Mouse (Mus musculus): ENCODE results near the gene Gm3285.

Gene Gm3285

DNA sequence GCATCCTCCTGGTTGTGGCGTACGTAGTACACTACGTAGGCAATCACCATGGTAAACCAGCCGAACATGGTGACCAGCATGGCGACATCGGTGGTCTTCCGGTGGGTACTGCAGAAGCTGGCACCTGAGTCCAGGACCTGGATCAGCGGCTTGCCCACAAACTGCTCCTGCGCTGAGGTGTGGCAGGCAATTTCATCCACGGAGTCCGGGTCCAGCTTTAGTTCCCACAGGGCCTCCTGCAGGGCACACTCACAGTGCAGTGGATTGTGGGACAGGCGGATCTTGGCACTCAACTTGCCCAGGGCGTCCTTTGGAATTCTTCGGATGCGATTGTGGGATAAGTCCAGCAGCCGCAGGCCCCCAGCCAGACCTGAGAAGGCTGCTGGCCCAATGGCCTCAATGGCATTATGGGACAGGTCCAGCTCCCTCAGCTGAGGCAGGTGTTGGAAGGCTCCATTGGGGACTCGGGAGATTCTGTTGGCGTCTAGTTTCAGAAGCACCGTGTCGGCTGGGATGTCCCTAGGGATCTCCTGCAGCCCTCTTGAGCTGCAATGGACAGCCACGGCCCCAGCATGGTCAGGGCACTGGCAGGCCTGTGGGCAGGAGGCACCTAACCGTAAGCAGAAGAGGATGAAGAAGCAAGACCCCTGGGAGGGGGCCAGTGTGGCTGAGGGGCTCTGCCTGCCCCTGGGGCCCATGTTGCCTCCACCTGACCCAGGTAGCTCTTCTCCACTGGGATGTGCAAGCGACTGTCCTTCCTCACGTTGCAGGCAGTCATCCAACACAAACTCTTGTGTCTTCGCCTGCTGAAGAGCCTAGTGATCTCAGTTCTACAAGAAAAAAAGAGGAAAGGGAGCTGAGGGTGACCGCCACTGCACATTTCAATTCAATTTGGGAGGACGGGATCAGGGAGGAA, 39.4 kb downstream of the Gm3285 start:
- no peak for DNase-seq (ENCODE audit: low read depth)

DNA sequence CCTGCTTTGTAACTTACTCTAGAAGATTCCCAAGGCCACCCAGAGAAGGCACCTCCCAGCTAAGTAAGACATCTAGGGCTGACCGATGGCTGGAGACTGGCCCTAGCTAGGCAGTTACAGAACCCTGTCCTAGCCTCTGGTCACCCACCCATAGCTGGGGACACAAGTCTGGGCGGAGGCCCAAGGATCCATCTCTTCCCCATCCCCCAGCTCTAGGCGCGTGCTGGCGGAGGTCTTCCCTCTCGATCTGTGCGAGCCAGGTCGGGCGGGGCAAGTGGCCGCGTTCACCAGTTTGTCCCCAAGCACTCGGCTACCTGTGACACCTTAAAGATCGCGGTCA, 40.1 kb downstream of the Gm3285 start:
- DNase-seq (ENCODE audit: low read depth) = no peak

DNA sequence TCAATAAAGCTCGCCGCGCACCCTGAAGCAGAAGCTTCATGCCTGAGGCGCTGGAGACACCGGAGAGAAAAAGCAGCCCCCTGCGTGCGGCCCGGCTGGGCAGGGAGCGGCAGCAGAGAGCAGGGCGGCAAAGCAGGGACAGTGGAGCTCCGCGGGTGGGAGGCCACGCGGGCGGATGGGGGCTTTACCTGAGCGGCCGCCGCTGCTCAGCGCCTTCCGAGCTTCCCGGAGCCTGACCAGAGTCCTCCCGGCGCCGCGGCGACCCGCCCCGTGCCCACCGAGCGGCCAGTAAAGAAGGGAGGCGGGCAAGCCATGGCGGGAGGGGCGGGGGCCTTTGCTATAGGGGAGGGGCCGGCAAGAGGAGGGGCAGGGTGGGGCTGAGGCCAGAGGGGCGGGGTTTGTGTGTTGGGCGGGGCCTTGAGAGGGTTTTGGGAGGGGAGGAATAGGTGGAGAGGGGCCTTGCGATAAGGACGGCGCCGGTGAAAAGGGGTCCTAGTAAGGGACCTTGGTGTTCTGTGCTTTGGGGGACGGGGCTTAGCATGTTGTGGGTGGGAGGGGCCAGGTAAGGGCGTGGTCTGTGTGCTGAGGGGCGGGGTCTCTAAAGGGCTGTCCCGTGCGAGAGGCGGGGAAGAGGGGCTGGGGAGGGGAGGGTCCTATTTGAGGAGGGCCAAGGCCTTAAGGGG, 40.6 kb downstream of the Gm3285 start, which contains the start of gene Lrrc3:
Lrrc3 (minus strand) TSS at position 326 of the 683 bp plus-strand sequence.
- DNase-seq (ENCODE audit: low read depth) = no peak

DNA sequence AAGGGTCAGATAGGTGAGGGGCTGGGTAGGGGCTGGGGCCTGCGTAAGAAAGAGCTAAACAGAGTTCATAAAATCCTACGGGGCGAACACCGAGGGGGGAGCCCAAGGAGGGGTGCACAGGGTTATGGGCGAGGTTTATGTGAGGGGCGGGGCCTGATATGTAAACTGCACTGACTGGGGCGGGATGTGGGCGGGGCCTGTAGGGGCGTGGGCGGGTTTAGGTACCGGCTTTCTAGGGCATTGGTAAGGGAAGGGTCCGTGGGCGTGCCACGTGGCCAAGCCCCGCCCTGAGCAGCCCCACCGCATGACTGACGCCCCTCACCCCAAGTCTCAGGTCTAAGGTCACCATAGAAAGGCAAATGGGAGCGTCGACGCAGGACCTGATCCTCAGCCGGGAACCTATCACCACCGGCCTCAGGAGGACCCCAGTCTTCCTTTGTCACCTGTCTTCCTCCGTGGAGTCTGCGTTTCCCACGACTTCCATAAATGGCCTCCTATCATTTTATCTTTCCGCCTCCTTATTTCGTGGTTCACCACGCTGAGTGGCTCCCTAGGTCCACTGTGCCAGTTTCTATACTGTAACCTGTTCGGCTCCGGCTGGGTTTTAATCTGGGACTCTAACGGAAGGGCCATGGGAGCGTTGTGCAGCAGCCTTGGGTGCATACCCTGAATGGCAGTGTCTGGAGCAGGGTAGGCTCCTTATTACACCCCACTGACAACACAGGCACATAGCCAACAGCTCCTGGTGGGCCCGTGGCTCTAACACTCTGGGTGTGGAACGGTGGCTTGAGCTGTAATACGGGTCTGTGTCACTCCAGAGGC, 41.3 kb downstream of the Gm3285 start:
- DNase-seq (ENCODE audit: low read depth) = no peak
